In genomic region chr10:98029124-98029523, GRCm38 (mm10) we compare ENCODE assay signal across 24 mouse cellular contexts.
DNase-seq lines count a peak whose midpoint lies in the region; ATAC-seq and TF ChIP-seq lines count a peak whose summit lies in the region.
"Had no signal": no experiment of that assay in that cellular context is flagged by ENCODE, and none has a peak within 500 bp of the region (broad histone marks: within the 10 kb centered on the region; RNA-seq: fewer than 3 reads in every experiment).

No protein-coding gene starts in this region.

- 30% methylated on average over 8 of the region's 8 CpGs for WGBS in intestine, embryonic 15.5 days
- WGBS in intestine, postnatal 0 days: 32% methylated on average over 8 of the region's 8 CpGs
- WGBS in lung, embryonic 14.5 days: 33% methylated on average over 8 of the region's 8 CpGs
- 55% methylated on average over 8 of the region's 8 CpGs for WGBS in neural tube, embryonic 14.5 days

- no peaks in the 10 kb centered on the region for H3K4me1 ChIP-seq in intestine, embryonic 15.5 days (replicated peaks)
- H3K4me1 ChIP-seq in intestine, postnatal 0 days (replicated peaks; ENCODE audit: control insufficient read depth, insufficient read depth, low read length): no peaks in the 10 kb centered on the region
- H3K4me1 ChIP-seq in lung, embryonic 14.5 days (ENCODE audit: insufficient read depth): no peaks in the 10 kb centered on the region
- no peaks in the 10 kb centered on the region for H3K4me1 ChIP-seq in neural tube, embryonic 14.5 days (ENCODE audit: control insufficient read depth, insufficient read depth, low read length)
- H3K4me1 ChIP-seq: forebrain, embryonic 10.5 days; hindbrain, embryonic 12.5 days; midbrain, embryonic 12.5 days had no signal

- no peak for TF ChIP-seq POLR2A in brain, embryonic 14.5 days (IDR thresholded peaks at IDR 0.05; ENCODE audit: borderline replicate concordance, extremely low read depth, insufficient read depth, insufficient read length, poor library complexity, severe bottlenecking)

- no peaks in the 10 kb centered on the region for H3K9me3 ChIP-seq in intestine, embryonic 15.5 days
- H3K9me3 ChIP-seq in intestine, postnatal 0 days (ENCODE audit: control insufficient read depth): no peaks in the 10 kb centered on the region
- H3K9me3 ChIP-seq in lung, embryonic 14.5 days (ENCODE audit: low read depth, low read length): no peaks in the 10 kb centered on the region
- H3K9me3 ChIP-seq in neural tube, embryonic 14.5 days (ENCODE audit: control insufficient read depth, low read length): no peaks in the 10 kb centered on the region
- H3K9me3 ChIP-seq: forebrain, embryonic 10.5 days; hindbrain, embryonic 12.5 days; limb, embryonic 15.5 days; midbrain, embryonic 12.5 days had no signal

- no peak overlapping the region for H3K27ac ChIP-seq in intestine, embryonic 15.5 days
- no peak overlapping the region for H3K27ac ChIP-seq in intestine, postnatal 0 days (ENCODE audit: low read depth, low read length)
- no peak overlapping the region for H3K27ac ChIP-seq in lung, embryonic 14.5 days (ENCODE audit: low read depth)
- H3K27ac ChIP-seq in neural tube, embryonic 14.5 days (ENCODE audit: low read depth, low read length): no peak overlapping the region
- H3K27ac ChIP-seq: forebrain, embryonic 10.5 days; hindbrain, embryonic 12.5 days; layer of hippocampus, adult 2 months; limb, embryonic 15.5 days; liver, embryonic 14.5 days; midbrain, embryonic 12.5 days had no signal

- no peak overlapping the region for H3K4me2 ChIP-seq in intestine, embryonic 15.5 days (replicated peaks)
- no peak overlapping the region for H3K4me2 ChIP-seq in intestine, postnatal 0 days (replicated peaks; ENCODE audit: low read depth)
- H3K4me2 ChIP-seq in lung, embryonic 14.5 days: peak overlapping the region; percentile 7; the same call in 1 of the 2 replicates
- no peak overlapping the region for H3K4me2 ChIP-seq in neural tube, embryonic 14.5 days (ENCODE audit: low read depth, low read length)
- H3K4me2 ChIP-seq: hindbrain, embryonic 12.5 days; limb, embryonic 15.5 days; midbrain, embryonic 12.5 days had no signal

- no peaks in the 10 kb centered on the region for H3K27me3 ChIP-seq in intestine, embryonic 15.5 days (replicated peaks)
- H3K27me3 ChIP-seq in intestine, postnatal 0 days (replicated peaks; ENCODE audit: control insufficient read depth, insufficient read depth, low read length): no peaks in the 10 kb centered on the region
- no peaks in the 10 kb centered on the region for H3K27me3 ChIP-seq in lung, embryonic 14.5 days (ENCODE audit: insufficient read depth, low read length)
- H3K27me3 ChIP-seq in neural tube, embryonic 14.5 days (ENCODE audit: control insufficient read depth, insufficient read depth, low read length): no peaks in the 10 kb centered on the region
- H3K27me3 ChIP-seq: hindbrain, embryonic 12.5 days; limb, embryonic 15.5 days; midbrain, embryonic 12.5 days; Patski had no signal

- H3K9ac ChIP-seq in intestine, embryonic 15.5 days: no peak overlapping the region
- H3K9ac ChIP-seq in intestine, postnatal 0 days (ENCODE audit: low read depth, low read length): no peak overlapping the region
- H3K9ac ChIP-seq in lung, embryonic 14.5 days: no peak overlapping the region
- H3K9ac ChIP-seq in neural tube, embryonic 14.5 days (replicated peaks; ENCODE audit: low read depth, low read length): no peak overlapping the region
- H3K9ac ChIP-seq: hindbrain, embryonic 12.5 days; limb, embryonic 15.5 days; liver, embryonic 14.5 days; midbrain, embryonic 12.5 days had no signal

- no peak for TF ChIP-seq CTCF in intestine, postnatal 0 days (IDR thresholded peaks at IDR 0.05; ENCODE audit: low read depth)
- TF ChIP-seq CTCF in lung, embryonic 14.5 days (IDR thresholded peaks at IDR 0.05; ENCODE audit: low read depth): no peak
- TF ChIP-seq CTCF in brain, embryonic 14.5 days (IDR thresholded peaks at IDR 0.05; ENCODE audit: borderline replicate concordance, extremely low read depth, insufficient read depth, insufficient read length): no peak

- DNase-seq in lung, embryonic 14.5 days: peak; percentile 60
- no peak for DNase-seq in lung, adult 18-20 months
- peak; percentile 22 for DNase-seq in brain, embryonic 14.5 days (ENCODE audit: low read depth)
- DNase-seq in urinary bladder, adult 2 months (ENCODE audit: low spot score): no peak
- DNase-seq: adrenal gland, postnatal 36 days; cerebellum, adult 11 months; cerebellum, adult 9-11 months; gastrocnemius, postnatal 36 days; kidney, adult 9 months; layer of hippocampus, postnatal 36 days; lung, postnatal 10 days; right cerebral cortex, adult 18-20 months; right cerebral cortex, postnatal 4 days; thymus, adult 2 months had no signal

- H3K4me3 ChIP-seq in intestine, embryonic 15.5 days (replicated peaks): no peak overlapping the region
- H3K4me3 ChIP-seq in intestine, postnatal 0 days (ENCODE audit: low read depth, low read length): no peak overlapping the region
- no peak overlapping the region for H3K4me3 ChIP-seq in lung, embryonic 14.5 days (ENCODE audit: low read depth, low read length)
- H3K4me3 ChIP-seq in neural tube, embryonic 14.5 days (ENCODE audit: low read depth, low read length): no peak overlapping the region
- H3K4me3 ChIP-seq: forebrain, embryonic 10.5 days; hindbrain, embryonic 12.5 days; layer of hippocampus, adult 2 months; limb, embryonic 15.5 days; midbrain, embryonic 12.5 days had no signal

- peak; percentile 31 for ATAC-seq in intestine, embryonic 15.5 days
- no peak for ATAC-seq in intestine, postnatal 0 days
- ATAC-seq in lung, embryonic 14.5 days (ENCODE audit: insufficient read depth): peak; percentile 31; the same call in 1 of the 2 replicates
- peak; percentile 70; the same call in 1 of the 2 replicates for ATAC-seq in neural tube, embryonic 14.5 days (ENCODE audit: low read depth)
- ATAC-seq: Patski had no signal

- H3K36me3 ChIP-seq in intestine, embryonic 15.5 days: no peaks in the 10 kb centered on the region
- H3K36me3 ChIP-seq in intestine, postnatal 0 days (ENCODE audit: control insufficient read depth, insufficient read depth): no peaks in the 10 kb centered on the region
- H3K36me3 ChIP-seq in lung, embryonic 14.5 days (ENCODE audit: insufficient read depth): no peaks in the 10 kb centered on the region
- no peaks in the 10 kb centered on the region for H3K36me3 ChIP-seq in neural tube, embryonic 14.5 days (ENCODE audit: control insufficient read depth, insufficient read depth, low read length)
- H3K36me3 ChIP-seq: forebrain, embryonic 10.5 days; hindbrain, embryonic 12.5 days; limb, embryonic 15.5 days; midbrain, embryonic 12.5 days had no signal

Comparison
In these comparisons a context has a peak if more than half of its experiments do, and no peak if none do; other contexts are left out.
1. DNase-seq: peak in lung, embryonic 14.5 days (single experiment) and brain, embryonic 14.5 days (single experiment); none in lung, adult 18-20 months (0 of 2) and urinary bladder, adult 2 months (single experiment).